Mouse (Mus musculus) lung, postnatal 0 days (tissue): Measurements from ENCODE around the gene Ptpdc1.

ENCODE experiments used
- CTCF ChIP-seq: IDR thresholded peaks from 2 replicates; pipeline ENCODE4 v1.5.1; 2016; ENCODE audit warnings: antibody characterized with exemption, mild to moderate bottlenecking
- EP300 ChIP-seq: IDR thresholded peaks from 2 replicates; pipeline ENCODE4 v1.6.1; 2016; ENCODE audit warnings: antibody characterized with exemption, mild to moderate bottlenecking, control low read depth

DNA sequence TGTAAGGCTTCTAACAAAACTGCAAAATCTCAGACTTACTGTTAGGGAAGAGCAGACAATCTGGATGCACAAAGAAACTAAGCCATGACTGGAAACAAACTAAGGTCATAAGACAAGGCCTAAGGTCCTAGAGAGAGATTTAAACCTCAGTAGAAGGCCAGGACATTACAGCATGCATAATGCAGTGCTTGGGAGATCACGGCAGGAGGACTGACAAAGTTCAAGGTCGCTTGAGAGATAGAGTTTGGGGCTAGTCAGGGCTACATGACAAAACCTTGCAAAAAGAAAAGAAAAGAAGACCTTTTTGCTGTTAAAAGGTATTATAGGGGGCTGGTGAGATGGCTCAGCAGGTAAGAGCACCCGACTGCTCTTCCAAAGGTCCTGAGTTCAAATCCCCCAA is 22.2 kb downstream of the Ptpdc1 start:
- no peak for TF ChIP-seq CTCF
- TF ChIP-seq EP300 = no peak
